Mouse (Mus musculus): ENCODE data around the gene Dtx3l.

- TF ChIP-seq POLR2A (IDR thresholded peaks at IDR 0.05; ENCODE audit: low read depth, low read length): no peak
- no peak for TF ChIP-seq CTCF (IDR thresholded peaks at IDR 0.05; ENCODE audit: borderline replicate concordance, insufficient read depth, low read length)
Observed at GRCm38 (mm10) chr16:35904121-35904736, 34.7 kb downstream of the Dtx3l start.

Measured in embryonic fibroblast, embryonic 13.5 days (primary cell).